Mouse (Mus musculus): ENCODE results near the gene Fam50a.

Fam50a gene

GRCm38 (mm10) chrX:74312540-74313464 is at the start of gene Fam50a:
Gene Fam50a (plus strand): TSS chrX:74313033.
- peak; percentile 92 for DNase-seq

- no peak for DNase-seq
Observed at GRCm38 (mm10) chrX:74269736-74270061, 43.1 kb upstream of the Fam50a start.

- peak; percentile 92 for DNase-seq
Observed at GRCm38 (mm10) chrX:74270062-74270901, 42.6 kb upstream of the Fam50a start, which contains the start of gene Rpl10. Gene Rpl10 (plus strand): TSS chrX:74270812.

- DNase-seq: peak; percentile 7
Observed at GRCm38 (mm10) chrX:74270902-74271551, 41.8 kb upstream of the Fam50a start.

- no peak for DNase-seq
Observed at GRCm38 (mm10) chrX:74273422-74274322, 39.2 kb upstream of the Fam50a start.

GRCm38 (mm10) chrX:74277916-74278315 is 34.9 kb upstream of the Fam50a start:
- no peak for DNase-seq

DNA sequence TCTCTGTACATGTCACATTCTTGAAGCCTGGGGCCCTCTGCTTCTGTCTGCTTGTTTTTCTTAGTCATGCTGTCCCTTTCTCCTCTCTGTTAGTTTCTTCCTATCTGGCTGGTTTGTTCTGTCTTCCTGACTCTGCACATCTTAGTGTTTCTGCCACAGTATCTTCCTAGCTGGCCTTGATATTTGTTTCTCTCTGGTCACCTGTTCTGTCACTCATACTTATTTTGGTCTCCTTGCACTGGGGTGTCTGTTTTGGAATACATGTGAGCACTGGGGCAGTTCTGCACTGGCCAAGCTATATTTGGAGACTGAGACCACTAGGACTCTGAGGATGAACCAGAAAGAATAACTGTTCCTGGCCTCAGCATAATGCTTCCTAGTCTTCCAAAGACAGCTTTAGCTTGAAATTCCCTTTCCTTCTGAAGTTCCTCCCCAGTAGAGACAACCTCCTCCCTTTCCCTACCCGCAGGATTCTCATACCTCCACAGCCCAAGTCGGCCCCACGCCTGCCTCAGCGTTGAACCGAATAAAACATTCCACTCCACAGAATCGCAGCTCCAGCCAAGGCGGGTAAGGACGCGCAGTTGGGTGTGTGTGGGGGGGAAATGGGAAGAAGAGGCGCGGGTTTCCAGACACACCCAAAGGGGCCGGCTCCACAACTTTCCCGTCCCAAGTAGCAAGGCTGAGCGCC is 31.6 kb upstream of the Fam50a start:
- no peak for DNase-seq

GRCm38 (mm10) chrX:74281732-74282394 is 31.0 kb upstream of the Fam50a start, which contains the start of the genes Taz and Dnase1l1:
Gene Taz (plus strand): TSS chrX:74281912.
Gene Dnase1l1 (minus strand): TSS chrX:74282337.
- DNase-seq: peak; percentile 60

DNA sequence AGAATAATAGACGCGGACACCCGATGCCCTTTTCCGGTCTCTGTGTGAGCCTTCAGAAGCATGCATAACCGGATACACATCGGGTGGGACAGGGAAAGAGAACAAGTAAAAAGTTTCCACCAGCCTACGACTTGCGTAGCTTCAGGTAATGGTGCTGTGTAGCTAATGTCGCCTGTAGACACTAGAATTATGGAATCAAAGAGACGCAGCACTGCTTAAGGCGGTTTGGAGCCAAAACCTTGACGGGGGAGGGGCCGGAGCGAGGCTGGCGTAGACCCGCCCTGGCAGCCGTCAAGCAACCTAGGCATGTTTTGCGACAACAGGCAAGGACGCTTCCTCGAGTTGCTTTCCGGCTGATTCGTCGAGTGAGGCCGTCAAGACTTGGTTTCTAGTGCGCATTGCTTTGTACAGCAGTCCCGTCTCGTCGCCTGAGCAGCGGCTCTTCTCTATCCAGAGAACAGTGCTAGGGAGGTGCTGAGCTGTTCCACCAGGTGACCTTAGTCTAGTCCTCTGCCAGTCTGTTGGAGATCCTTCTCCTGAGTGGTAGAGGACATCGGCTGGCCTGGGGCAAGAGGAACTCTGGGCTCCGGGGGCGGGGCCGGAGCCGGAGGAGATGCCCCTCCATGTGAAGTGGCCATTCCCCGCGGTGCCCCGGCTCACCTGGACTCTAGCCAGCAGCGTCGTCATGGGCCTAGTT is 30.3 kb upstream of the Fam50a start:
- DNase-seq: peak; percentile 88

GRCm38 (mm10) chrX:74283092-74283437 is 29.8 kb upstream of the Fam50a start:
- no peak for DNase-seq

DNA sequence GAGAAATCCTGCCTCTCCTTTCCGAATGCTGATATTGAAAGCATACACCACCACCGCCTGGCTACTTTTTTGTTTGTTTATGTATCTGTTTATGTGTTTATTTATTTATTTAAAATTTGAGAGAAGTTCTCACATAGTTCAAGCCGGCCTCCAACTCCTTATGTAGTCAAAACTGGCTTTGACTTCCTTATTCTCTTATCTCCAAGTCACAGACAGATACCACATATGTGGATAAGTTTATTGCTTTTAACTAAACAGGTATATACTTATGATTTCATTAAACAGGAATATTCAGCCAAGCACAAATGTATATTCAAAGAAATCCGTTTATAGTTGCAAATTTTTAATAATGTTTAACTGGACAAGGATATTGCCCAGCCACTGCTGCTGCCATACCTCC is 19.4 kb upstream of the Fam50a start:
- no peak for DNase-seq

GRCm38 (mm10) chrX:74296538-74297448 is 16.0 kb upstream of the Fam50a start, which contains the start of gene Atp6ap1:
Gene Atp6ap1 (plus strand): TSS chrX:74297097.
- DNase-seq: peak; percentile 95

DNA sequence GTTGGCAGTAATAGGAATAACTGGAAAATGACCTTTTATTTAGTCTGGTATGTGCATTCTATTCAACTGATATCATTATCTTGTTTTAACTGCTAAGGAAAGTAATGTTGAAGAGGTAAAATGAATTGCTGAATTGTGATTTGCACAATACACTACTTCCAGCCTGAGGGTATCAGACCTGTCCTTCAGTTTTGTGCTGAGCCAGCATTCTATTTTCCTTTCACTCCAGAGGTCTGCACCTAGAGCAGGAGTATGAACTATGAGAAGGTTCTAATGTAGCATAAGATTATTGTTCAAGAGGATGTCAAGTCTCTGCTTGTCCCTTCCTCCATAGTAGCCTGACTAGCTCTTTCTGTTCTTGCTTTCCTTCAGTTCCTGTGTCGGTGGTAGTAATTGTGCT is 14.5 kb upstream of the Fam50a start:
- no peak for DNase-seq

DNA sequence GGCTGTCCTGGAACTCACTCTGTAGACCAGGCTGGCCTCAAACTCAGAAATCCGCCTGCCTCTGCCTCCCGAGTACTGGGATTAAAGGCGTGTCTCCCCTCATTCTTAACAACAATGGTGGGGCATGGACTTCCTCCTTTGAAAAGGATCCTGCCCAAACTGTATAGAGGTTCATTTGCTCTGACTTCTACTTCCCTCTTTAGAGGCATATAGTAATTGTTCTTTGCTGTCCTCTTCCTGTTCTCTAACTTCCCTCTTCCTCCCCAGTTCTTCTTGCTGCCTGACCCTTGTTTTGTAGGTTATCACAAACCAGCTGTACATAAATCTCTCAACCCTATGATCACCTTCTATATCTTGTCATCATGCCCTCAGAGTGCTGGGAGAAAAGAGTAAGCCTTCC is 13.1 kb upstream of the Fam50a start:
- DNase-seq: no peak

- peak; percentile 67 for DNase-seq
Observed at GRCm38 (mm10) chrX:74304867-74305700, 7.7 kb upstream of the Fam50a start, which contains the start of gene Gdi1. Gene Gdi1 (plus strand): TSS chrX:74304998.

DNA sequence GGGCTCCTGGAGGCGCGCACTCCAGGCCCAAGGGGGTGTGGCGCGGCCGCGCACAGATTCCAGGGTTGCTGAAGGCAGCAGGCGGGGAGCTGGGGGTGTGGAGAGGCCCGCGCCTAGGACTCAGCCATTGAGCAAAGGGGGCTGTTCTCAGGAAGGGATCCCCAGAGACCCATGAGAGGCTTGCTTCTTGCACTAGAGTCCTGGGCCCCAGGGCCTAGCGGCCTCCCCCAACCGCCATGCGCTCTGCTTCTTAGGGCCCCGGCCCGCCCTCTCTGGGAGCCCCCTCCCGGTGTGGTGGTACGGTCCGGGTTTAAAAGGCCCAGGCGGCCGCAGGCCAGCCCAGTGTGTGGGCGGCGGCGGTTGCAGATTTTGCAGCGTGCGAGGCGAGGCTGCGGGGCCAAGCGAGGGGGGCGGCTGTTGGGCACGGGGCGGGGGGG is 15.9 kb downstream of the Fam50a start, which contains the start of gene Plxna3:
Plxna3 (plus strand) TSS at position 342 of the 437 bp plus-strand sequence.
- DNase-seq: peak; percentile 15

DNA sequence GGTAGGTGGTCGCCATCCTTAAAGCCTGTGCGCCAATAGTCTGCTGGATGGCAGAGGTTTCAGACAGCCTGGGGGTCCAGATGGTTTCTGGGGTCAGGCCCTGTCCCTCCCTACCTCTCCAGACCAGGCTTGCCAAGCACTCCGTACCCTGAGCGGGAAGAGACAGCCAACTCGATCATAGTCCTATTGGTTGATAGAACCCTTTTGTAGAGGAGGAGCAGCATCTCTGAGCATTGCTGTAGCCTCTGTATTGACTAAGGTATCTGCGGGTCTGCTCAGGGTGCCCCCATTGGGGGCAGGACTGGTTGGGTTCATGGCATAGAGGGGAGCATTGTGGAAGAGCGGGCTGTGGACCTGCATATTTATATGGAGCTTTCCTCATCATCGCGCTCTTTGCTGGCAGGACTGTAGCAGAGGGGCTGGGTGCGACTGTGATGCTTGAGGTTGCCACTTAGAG is 16.4 kb downstream of the Fam50a start:
- DNase-seq: no peak
